Mouse (Mus musculus) cerebellum, postnatal 25 days (tissue): ENCODE measurements around the gene Gnas.

Experiments
- DNase-seq, 2 experiments: peaks; one replicate each; pipeline ENCODE4 v3.0.0; 2021; ENCODE audit warnings: mixed read lengths in 2 of 2

Gnas gene

DNA sequence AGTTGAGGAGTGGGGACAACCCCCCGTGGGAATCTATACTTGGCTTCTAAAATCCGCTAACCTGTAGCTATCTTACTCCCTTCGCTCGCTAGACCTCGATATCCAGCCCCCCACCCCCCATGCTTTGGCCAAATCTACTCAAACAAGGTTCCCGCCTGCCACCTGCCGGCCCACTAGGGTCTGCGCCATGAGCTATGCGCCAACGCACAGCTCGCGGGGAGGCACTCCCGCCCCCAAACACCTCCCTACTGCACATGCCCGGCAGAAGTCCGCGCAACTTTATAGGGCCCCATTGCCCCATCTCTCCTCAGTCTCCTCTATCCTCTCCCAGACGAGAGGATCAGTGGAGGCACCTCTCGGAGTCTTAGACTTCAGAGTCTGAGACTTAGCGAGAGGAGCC lies at the start of gene Gnas:
Gnas (plus strand) TSS at position 310 of the 400 bp plus-strand sequence.
- peak in 1 of 2 experiments; percentile 63 for DNase-seq

GRCm38 (mm10) chr2:174242431-174242830 lies 41.7 kb upstream of the Gnas start:
- DNase-seq = no peak

GRCm38 (mm10) chr2:174251963-174252362 lies 32.2 kb upstream of the Gnas start:
- DNase-seq = no peak

DNA sequence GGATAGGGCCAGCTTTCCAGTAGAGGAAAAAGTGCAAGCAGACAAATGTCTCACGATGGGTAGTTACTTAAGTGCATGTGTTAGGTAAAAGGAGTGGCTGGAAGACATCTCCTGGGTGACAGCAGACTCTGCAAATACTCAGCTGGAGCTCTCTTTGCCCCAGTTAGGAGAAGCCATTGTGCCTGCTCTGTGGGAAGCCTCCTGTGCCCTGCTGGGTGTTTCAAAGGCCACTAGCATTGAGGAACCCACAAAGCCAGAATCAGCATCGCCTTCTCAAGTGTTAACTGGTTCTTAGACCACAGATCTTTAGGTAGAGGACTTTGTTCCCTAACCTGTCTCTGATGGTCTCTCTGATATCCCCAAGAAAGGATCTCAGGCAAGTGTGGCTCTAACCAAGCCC lies 26.8 kb upstream of the Gnas start:
- DNase-seq = no peak

GRCm38 (mm10) chr2:174260004-174260403 lies 24.1 kb upstream of the Gnas start:
- no peak for DNase-seq

DNA sequence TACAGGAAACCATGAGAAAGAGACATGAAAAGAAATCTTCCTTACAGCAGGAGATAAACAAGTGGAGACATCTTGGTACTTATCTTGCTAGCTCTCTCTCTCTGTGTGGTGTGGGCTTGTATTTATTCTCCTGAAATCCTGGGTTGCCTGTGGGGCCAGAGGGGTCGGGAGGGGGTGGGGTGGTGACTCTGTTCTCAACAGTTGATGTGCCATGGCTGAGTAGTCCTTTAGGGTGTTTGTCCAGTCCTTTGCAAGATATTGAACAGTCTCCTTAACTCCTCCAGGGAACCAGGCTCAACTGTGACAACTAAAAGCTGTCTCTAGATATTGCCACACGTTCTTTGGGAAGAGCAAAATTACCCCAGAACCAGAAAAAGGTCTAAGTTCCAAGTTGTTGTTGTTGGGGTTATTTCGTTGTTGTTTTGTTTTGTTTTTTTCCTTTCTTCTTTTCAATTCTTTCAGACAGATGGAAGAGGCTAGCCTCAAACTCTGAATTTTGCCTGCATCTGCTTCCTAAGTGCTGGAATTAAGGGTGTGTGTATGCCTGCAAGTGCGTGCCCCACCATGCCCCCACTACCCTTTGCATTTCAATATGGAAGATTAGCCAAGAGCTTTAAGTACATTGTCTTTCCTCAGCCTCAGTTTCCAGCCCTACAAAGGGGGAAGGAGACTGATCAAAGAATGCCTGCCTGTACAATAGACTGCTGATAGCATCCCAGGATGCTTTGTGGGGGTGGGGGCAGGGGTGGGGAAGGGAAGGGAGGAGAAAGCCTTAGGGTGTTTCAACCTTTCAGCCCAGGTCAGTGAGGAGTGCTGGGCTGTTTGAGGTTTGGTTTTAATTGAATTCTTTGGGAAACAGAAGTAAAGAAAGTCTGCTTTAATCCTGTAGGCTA lies 23.0 kb upstream of the Gnas start:
- DNase-seq = no peak

GRCm38 (mm10) chr2:174261801-174262200 lies 22.3 kb upstream of the Gnas start:
- DNase-seq = no peak

DNA sequence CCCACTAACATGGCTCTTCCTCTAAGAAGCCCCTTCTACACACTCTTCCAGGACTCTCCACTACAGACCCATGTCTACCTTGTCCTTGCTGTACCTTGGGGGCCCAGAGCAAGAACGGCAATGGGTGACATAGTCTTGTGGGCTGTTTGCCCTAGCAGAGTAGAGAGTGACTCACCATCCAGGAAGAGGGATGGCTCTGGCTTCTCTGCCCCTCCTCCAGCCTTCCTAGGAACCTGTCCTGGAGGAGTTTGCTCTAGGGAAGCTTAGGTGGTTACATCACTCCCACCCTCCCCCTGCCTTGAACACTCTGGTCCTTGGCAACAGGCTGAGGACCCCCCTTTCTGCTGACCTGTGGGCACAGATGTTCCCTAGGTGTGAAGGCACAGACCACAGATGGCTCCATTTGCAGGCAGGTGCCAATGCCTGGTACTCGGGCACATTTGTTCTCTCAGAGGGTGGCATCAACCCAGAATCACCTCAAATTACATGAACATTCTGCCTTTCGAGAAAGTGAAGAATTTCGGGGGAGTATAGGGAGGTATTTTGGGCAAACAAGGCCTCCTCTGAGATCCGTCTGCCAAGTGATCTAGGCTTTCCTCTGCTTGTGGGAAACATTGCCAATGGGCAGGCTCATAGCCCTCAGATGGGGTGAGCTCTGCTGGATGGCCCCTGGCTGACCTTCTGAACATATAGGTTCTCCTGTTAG lies 20.9 kb upstream of the Gnas start:
- no peak for DNase-seq

GRCm38 (mm10) chr2:174264248-174264647 lies 19.9 kb upstream of the Gnas start:
- DNase-seq = no peak

DNA sequence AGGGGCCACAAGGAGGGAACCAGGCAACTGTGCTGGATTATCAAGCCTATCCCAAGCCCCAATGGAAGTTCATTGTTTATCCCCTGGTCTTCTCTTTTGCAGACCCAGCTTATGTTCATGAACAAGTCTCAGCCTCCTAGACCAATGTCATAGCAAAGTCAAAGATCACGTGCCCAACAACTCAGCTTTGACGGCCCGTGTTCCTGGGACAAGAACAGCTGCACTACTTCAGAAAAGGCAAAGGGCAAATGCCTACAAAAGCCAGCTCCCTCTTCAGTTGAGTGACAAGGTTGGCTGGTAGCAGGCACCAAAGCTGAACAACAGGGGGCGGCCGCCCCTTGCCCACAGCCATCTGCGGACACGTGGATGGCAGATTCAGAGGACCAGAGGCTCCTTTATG lies 13.7 kb upstream of the Gnas start:
- no peak for DNase-seq

DNA sequence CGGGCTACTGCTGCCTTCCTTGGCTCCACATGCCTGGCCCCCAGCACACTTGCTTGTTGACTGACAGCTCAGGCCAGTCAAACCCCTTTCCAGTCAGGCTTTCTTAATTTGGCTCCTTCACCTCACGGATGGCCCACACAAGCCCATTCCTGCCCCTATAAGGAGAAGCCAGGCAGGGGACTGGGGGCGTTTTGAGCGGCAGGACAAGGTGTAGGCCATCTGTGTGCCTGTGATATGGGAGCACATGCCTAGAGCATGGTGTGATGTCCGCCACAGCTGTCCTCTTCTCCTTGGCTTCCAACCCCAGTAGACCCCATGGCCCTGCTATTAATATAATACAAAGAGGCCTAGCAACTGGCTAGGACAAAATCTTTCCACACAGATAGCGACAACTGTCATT lies 12.7 kb upstream of the Gnas start:
- DNase-seq = no peak

DNA sequence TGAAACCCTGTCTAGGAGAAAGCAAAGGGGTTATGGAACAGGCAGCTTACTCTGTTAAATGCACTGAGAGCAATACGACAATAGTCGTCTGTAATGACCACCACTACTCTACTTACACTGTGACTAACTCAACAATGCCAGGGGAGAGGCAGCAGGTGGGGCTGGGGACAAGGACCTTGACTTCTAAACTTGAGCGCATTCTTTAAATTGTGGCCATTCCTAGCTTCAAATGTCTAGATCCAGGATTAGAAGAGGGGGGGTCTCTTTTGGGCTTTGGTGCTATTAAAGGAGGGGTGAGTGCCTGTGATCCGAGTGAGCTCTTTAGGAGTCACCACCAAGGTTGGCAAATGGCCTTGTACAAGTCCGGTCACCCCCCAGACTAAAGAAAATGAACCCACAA lies 11.0 kb upstream of the Gnas start:
- no peak for DNase-seq

DNA sequence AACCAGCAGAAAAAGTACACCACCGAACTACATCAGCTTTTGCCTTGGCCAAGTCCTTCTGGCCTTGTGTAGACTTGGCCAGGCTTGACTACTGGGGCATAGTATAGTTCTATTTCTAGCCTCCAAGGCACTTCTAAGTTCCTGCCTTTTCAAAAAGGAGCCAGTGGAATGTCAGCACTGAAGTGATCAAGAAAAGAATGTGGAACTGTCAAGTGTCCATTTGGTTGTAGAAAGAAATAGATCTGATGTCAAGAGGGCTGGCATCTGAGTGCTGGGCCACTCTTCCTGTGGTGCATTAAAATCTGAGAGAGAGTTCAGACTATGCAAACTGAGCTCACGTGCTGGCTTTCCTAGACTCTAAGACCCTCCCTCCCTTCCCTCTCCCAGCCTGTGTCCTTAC lies 10.2 kb upstream of the Gnas start:
- no peak for DNase-seq

GRCm38 (mm10) chr2:174279771-174280170 lies 4.3 kb upstream of the Gnas start:
- DNase-seq = no peak

GRCm38 (mm10) chr2:174283341-174283740 lies 779 bp upstream of the Gnas start:
- no peak for DNase-seq

DNA sequence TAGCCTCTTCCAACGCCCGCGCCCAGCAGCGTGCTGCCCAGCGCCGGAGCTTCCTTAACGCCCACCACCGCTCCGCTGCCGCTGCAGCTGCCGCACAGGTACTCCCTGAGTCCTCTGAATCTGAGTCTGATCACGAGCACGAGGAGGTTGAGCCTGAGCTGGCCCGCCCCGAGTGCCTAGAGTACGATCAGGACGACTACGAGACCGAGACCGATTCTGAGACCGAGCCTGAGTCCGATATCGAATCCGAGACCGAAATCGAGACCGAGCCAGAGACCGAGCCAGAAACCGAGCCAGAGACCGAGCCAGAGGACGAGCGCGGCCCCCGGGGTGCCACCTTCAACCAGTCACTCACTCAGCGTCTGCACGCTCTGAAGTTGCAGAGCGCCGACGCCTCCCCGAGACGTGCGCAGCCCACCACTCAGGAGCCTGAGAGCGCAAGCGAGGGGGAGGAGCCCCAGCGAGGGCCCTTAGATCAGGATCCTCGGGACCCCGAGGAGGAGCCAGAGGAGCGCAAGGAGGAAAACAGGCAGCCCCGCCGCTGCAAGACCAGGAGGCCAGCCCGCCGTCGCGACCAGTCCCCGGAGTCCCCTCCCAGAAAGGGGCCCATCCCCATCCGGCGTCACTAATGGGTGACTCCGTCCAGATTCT lies 812 bp downstream of the Gnas start:
- DNase-seq = no peak

DNA sequence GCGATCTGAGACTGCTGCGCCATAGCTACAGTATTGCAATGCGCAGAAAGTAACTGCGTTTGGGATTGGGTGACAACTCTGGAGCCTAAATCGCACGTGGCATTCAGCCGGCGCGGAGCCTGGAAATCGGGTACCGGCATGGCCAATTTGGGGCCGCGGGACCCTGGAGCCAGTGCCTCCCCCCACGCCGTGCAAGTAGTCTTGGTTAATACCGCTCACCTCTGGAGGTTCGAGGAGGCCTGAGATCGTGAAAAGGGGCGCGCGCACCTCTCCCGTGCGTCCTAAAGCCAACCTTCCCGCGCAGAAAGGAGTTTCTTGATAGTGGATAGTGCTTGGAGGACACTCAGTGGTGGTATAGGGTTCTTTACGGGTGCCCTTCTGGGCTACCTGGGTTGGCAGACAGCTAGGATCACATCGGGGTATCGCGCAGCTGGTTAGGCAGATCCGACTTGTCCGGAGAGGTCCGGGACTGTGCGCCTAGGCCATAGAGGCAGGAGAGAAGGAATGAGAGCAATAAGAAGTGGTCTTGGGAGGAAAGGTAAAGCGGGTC lies 1.9 kb downstream of the Gnas start:
- no peak for DNase-seq

DNA sequence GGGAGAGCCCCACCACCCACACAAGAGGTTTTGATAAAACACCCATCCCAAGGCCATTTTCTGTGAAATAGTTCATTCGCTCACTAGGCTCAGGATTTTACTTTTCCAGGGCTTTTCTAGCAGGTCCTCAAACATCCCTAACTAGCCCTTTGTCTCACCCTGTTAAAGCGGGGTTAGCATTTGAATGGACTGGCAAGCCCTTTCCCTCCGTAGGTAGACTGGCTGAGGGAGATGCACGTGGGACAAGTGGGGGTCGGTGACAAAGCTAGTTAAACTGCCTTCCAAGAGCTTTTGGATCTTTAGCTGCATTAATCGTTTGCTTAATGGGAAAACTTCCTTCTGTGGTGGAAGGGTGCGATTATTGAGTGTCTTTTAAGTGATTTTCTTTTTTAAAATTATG lies 3.8 kb downstream of the Gnas start:
- DNase-seq = no peak

DNA sequence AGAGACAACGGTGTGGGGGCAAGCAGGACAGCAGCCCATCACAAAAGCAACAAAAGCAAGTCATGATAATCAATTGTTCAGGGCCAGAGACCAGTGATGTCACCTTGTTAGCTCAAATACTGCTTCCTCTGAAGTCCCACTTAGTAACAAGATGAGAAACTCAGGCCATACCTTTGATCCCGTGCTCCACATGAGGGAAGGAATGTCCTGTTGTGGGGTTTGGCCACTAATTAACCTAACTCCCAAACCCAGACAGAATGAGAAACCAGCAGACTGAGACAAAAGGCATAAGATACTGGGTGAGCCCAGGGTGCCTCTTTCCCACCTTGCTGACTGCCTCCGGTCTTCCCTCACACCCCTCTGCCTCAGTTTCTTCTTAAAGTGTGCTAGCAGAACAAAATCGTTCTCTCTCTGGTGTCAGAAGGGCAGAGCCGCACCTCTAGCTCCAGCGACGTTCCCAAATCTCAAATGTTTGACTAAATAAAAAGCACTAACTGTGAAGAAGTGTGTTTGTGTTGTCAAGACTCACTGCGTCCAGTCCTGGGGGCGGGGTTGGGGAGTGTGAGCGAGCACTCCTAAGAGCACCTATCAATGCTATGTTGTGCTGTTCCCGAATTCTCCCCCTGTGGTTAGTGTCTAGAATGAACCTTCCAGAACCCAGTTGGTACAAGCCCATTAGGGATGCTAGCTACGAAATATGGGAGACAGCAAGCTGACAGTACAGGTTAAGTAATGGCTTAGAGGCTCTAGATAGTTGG lies 4.7 kb downstream of the Gnas start:
- DNase-seq = no peak

DNA sequence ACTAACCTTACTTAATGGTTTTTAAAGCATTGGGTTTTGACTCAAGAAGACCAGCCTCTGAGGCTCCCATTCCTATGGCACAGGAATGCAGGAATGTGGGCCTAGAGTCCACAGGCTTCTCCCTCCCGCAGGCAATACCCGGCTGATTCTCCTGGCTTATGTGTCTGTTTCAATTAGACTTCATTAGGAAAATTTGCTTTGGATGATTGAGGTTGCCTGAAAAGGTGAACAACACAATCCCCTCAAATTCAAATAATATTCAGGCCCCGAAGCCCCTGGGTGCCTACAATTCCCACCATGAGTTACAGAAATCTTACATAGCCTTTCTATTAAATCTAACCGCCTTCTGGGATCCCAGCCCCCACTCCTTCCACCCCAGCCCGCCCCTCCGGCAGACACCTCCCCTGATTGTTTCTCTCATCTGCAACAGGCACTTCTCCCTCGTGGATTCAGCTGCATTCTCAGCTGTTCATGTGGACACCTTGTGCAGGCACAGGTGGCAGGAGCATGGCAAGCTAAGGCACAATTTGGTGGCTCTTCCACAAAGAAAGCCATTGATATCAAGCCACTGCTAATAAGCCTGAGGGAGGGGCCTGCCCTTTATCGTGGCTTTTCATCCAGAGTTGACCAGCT lies 7.0 kb downstream of the Gnas start:
- no peak for DNase-seq

GRCm38 (mm10) chr2:174291662-174292030 lies 7.5 kb downstream of the Gnas start:
- no peak for DNase-seq

- no peak for DNase-seq
These were observed 10.3 kb downstream of the Gnas start for GRCm38 (mm10) chr2:174294457-174294856.
